Mouse (Mus musculus) activated CD4-positive, CD25-positive, alpha-beta regulatory T cell (primary cell): ENCODE measurements around the gene Atp5e. TPM values are rescaled to one million over a fixed set of nuclear protein-coding genes. Genes with fewer than 3 reads are reported as not detected.

Source experiments
- polyA plus RNA-seq, 2 experiments: library from polyadenylated mRNA; unstranded; fragments of 100-300 nt; shearing (Covaris generic); gene quantifications; one replicate each; pipeline ENCODE4 v1.2.1; 2017

Atp5e gene
- 100 to 1,000 TPM; 542 to 543 TPM for polyA plus RNA-seq

DNA sequence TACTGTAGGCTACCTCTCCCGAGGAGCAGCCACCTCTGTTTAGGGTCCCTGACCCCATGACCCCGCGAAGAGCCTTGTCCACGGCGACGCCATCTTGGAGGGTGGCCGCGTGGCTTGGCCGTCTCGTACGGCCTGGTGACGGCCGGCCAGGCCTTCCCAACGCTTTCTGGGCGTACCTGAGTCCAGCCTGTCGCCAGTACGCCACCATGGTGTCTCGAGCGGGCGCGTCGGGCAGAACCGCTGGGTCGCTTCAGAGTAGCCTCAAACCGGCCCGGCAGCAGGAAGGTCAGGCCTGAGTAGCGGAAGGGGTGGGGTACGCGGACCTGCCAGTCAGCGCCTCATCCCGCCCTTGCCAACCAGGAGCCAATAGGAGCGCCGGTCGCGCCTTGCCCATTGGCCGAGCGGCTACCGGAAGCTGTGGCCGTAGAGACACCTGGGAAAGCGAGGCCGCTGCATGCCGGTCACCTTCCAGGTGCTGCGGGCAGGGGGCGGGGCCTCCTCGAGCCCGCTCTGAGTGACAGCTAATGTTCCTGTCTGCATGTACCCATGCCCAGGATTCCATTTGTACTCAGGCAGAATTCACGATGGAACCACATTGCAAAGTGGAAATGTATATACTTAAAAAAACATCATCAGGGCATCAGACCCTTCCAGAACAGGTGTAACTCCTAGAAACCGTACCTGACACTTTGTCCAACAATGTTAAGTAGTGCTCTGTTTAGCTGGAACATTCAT is at the start of gene Atp5e:
Gene Atp5e (minus strand): TSS at position 317 of the 735 bp plus-strand sequence.

DNA sequence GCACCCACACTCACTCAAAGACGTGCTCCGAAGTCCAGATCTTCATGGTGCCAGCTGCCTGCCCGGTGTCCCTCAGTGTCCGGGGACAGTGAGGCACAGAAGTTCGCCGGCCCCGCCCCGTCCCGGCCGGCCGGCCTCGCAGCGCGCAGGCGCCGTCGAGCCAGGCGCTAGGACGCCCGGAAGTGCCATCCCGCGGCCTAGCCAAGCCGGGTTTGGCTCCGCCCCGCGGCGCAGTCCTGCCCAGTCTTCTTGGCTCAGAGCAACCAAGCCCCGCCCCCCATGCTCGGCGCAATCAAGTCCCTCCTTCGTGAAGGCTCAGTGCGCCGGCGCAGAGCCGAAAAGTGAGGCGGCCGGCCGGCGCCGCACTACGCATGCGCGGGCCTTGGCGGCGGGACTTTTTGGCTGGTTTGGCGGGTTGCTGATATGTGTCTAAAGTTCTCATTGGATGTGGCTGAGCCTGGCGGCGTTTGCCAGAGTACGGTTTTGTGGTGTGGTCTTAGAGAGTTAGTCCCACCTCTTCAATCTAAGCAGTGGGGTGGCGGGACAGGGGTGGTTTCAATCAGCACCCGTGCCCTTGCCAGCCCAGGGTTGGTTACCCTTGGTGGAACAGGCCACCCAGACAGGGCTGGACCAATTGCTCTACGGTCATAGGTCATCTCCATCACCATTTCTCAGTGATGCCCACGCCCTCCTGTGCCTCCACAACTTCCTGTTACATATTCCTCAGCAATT is 9.1 kb upstream of the Atp5e start, which contains the start of gene Prelid3b:
Gene Prelid3b (minus strand): TSS at position 264 of the 732 bp plus-strand sequence.

DNA sequence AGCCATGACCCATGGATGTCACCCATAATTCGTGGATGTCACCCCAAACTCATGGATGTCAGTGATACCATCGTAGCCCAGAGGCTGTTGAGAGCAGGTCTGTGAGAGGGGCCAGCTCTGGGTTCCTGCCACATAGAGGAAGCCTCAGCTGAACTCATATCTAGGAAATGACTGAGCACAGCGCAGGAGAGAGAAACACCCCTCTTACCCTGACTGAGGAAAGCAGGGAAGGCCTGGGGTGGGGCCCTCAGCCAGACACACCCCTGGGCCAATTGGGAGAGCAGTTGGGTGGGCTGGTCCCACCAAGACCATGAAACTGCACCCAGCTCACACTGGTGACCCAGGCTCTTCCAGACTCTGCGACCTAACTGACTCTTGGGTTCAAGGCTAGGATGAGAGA is 13.6 kb downstream of the Atp5e start, which contains the start of gene Tubb1:
Gene Tubb1 (plus strand): TSS at position 343 of the 400 bp plus-strand sequence.

DNA sequence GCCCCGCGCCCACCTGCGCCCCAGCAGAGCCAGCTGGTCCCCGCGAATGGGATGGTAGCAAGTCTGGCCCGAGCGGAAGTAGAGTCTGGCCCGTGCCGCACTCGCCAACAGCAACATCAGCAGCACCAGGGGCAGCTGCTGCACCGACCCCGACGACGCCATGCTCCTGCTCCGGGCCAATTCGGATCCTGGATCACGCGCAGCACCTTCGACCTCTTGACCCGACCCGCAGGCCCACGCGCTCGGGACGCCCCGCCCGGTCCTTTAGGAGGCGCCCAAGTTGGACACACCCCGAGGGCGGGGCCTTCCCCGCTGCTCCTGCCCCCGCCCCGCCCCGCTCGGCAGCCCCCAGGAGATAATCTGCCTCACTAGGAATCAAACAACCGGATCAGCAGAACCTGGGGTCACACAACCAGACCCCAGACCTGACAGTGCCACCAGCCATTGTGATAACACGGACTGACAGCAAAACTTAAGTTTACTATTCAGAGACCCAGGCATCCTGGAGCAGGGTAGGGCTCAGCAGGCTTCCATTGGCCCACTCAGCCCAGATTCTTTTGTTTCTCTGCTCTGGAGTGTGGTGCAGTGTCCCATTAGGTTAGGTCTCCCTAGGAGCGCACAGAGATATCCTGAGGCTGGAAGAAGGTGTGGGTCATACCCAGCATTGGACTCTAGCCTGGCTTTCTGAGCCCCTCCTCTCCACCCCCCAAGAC is 25.0 kb downstream of the Atp5e start, which contains the start of gene Ctsz:
Gene Ctsz (minus strand): TSS at position 303 of the 713 bp plus-strand sequence.

DNA sequence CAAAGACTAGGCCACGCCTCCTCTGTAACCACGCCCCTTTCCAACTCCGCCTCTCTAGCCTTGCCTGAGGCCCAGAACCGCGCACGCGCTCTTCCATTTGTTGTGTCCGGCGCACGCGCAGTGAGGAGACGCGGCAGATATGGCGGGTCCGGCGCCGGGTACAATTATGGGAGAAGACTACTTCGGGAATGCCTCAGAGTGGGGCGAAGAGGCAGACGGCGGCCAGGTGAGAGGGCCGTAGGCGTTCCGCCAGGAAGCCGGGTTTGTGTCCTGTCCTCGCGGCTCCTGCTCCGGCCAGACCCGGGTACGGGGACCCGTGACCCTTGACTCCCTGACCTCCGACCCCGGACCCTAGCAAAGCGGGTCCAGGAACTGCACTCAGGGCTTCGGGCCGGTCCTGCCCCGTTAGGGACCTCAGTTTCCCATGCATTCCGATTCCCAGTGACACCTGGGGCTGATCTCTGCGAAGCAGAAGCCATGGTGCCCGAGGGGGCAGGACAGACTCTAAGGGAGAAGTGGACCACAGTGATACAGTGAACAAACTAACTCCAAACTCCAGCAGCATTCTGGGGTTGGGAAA is 48.1 kb downstream of the Atp5e start, which contains the start of gene Nelfcd:
Gene Nelfcd (plus strand): TSS at position 74 of the 580 bp plus-strand sequence.

Other genes starting within 250 kb of the Atp5e start
- 100 to 1,000 TPM; 698 to 885 TPM for gene Gnas, start 179.8 kb downstream of the Atp5e start, polyA plus RNA-seq
- gene Gm20721, start 117.4 kb downstream of the Atp5e start, polyA plus RNA-seq: 1 to 10 TPM; 1.4 to 2.5 TPM
- gene Nelfcd, start 48.3 kb downstream of the Atp5e start, polyA plus RNA-seq: 10 to 100 TPM; 60.4 to 64.1 TPM
- 100 to 1,000 TPM; 113 TPM for gene Ctsz, start 25.1 kb downstream of the Atp5e start, polyA plus RNA-seq
- gene Tubb1, start 13.4 kb downstream of the Atp5e start, polyA plus RNA-seq: not detected
- 100 to 1,000 TPM in 1 of 2 experiments, 10 to 100 TPM in 1; 99.8 to 116 TPM for gene Prelid3b, start 9.0 kb upstream of the Atp5e start, polyA plus RNA-seq
- 10 to 100 TPM in 1 of 2 experiments, 1 to 10 TPM in 1; 6.5 to 10.6 TPM for gene Zfp831, start 179.4 kb upstream of the Atp5e start, polyA plus RNA-seq